Mouse (Mus musculus): Measurements from ENCODE around the gene Csk.

- TF ChIP-seq POLR2A (IDR thresholded peaks at IDR 0.05; ENCODE audit: borderline replicate concordance, extremely low read depth, low read depth, low read length): no peak
- no peak for TF ChIP-seq CTCF (IDR thresholded peaks at IDR 0.05; ENCODE audit: insufficient read depth, low read length)
Measured at GRCm38 (mm10) chr9:57637741-57638322, 15.6 kb downstream of the Csk start.

All from lung, adult 2 months (tissue).